Mouse (Mus musculus): ENCODE data around the gene Sertad2.

Sertad2 gene

DNA sequence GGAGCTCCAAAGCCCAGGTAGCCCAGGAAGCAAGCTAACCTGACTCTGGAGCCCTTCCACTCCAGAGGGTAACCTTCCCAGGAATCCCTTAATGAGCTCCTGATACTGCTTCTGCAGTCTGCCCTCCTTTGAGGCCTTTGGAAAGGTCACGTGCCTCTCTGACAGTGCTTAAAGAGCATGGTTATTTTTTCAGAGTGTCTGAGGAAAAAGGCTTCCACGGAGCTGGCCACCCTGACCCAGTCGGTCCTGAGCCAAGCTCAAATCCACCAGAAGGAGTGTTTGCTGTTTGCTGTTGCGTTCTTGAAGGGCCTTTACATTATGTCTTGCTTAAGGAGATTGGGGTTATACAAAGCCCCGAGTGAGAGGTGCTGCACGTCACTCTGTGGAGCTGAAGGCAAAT is 101.8 kb downstream of the Sertad2 start:
- no peak for DNase-seq (ENCODE audit: low spot score)

DNA sequence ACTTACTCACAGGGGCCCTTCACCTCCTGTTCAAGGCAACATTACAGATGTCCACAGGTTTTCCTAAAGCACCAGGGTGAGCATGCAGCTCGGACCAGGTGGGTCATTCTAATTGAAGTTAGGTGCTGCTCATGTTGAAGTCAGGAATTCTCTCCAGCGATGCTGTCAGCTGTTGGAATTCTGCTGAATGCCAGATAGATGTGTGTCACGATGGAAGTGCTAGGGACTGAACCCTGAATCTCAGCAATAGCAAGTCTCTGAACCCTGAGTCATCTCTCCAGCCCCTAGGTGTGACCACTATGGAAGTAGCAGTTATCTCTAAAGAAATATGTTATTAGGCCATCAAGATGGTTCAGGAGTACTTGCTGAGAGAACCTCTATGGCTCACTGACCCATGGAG is 102.5 kb downstream of the Sertad2 start:
- no peak for DNase-seq (ENCODE audit: low spot score)

DNA sequence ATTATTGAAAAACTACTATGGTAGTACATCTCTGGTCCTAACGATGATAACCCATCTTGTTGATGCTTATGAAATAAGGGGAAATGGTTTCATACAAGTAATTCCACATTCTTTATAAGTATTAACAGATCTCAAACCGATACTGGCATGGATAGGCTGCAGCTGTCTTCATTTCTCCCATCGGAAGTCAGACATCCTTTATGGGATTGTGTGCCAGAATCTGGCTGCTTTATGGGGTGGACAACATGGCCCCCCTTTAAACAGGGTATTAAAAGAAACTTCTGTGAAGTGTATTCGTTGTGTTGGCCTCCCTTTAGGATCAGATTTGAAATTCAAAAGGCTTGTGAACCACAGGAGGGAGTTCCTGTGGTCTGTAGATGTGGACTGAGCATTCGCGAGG is 103.1 kb downstream of the Sertad2 start:
- no peak for DNase-seq (ENCODE audit: low spot score)

DNA sequence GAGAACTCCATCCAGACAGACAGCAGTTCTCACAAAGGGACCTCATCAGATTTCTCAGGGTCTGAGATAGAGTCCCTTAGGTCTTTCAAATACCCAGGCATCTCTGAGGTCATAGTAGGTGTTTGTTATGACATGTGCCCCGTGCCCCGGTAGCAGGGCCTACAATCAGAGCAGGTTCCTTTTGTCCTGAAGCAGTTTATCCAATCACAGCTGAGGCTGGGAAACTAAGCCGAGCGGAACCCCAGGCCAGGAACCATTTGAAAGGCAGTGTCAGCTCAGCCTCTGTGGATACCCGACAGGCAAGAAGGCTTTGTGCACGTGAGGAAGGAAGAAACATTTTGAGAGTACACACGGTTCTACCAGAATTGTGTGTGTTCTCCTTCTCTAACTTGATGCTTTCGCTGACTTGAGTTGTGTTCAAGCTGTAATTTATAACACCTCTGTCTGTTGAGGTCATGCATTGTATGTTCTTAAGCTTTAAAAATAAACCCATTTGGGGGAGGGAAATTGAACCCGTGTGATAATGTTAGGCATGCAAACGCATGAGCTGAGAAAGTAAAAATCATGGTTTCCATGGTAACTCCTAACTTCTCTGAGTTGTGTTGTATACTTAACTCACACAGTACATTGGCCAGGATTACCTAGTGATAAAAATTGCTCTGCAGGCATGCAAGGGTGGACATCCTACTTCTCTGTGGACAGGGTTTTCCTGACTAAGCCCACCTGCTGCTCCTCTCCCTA is 104.1 kb downstream of the Sertad2 start:
- no peak for DNase-seq (ENCODE audit: low spot score)

DNA sequence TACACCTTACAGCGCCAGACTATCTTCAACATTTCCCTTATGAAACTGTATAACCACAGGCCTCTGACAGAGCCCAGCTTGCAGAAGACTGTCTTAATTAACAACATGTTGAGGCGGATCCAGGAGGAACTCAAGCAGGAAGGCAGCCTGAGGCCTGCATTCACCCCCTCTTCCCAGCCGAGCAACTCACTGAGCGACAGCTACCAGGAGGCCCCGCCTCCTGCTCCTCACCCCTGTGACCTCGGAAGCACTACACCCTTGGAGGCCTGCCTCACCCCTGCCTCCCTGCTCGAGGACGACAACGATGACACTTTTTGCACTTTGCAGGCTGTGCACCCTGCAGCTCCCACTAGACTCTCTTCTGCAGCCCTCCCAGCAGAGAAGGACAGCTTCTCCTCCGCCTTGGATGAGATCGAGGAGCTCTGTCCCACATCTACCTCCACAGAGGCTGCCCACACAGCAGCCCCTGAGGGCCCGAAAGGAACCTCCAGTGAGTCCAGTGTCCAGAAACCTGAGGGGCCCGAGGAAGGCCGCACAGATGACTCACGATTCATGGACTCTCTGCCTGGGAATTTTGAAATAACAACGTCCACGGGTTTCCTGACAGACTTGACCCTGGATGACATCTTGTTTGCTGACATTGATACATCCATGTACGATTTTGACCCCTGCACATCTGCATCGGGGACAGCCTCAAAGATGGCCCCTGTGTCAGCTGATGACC is 105.0 kb downstream of the Sertad2 start:
- DNase-seq (ENCODE audit: low spot score) = no peak

DNA sequence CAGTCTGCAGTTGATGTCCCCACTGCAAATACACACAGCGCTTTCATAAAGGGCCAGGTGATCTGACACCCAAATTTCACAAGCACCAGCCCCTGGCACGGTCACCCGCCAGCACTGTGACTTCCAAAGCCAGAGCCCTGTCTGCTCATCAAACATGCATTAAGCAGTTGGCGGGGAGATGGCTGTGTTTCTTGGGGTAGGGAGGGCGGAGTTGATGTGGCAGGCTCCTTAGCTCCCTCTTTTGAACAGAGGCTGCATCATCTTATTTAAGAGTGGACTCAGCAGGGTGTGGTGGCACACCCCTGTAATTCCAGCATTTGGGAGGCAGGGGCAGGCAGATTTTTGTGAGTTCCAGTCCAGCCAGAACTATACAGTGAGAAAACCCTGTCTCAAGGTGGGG is 106.4 kb downstream of the Sertad2 start:
- no peak for DNase-seq (ENCODE audit: low spot score)

DNA sequence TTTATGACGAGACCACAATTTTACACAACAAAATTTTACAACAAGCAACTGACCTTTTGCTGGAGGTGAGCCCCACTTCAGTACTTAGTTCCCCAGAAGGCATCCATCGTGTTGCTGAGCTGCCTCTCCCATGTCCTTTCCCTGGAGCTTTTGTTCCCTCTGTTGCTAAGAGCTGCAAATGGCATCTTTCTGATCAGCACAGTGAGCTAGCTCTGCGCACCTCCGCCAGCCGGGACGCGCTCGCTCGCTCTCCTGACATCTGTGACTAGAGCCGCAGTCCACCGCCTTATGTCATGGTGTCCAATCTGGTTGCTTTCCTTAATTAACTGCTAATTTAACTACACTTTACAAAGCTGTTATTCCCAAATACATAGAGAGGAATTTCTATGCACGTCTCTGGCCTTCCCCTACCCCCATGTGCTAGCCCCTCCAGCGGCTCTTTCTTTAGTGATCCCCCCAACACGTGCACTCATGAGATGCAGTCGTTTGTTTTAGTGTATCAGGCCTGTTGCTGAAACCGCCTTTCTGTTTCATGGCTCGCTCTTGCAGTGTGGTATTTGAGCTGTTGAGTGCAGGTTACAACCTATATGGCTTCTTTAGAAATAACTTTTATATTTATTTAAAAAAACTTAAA is 107.1 kb downstream of the Sertad2 start:
- no peak for DNase-seq (ENCODE audit: low spot score)

DNA sequence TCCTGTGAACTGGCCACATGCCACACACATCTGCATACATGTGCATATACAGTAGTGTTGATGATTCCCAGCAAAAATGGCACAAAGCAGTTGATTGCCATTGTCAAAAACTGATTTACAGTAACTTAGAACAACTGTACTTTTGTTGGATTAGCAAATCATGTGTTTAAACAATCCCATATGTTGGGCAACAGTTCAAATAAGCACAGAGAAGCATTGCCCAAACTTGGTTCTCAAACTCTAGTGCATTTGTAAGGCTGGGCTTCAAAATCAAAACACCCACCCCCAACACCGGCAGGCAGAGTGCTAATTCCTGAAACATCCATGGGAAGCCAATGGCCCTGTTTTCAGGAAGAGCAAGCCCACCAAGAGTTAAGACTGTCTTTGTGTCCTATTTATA is 108.1 kb downstream of the Sertad2 start:
- no peak for DNase-seq (ENCODE audit: low spot score)

DNA sequence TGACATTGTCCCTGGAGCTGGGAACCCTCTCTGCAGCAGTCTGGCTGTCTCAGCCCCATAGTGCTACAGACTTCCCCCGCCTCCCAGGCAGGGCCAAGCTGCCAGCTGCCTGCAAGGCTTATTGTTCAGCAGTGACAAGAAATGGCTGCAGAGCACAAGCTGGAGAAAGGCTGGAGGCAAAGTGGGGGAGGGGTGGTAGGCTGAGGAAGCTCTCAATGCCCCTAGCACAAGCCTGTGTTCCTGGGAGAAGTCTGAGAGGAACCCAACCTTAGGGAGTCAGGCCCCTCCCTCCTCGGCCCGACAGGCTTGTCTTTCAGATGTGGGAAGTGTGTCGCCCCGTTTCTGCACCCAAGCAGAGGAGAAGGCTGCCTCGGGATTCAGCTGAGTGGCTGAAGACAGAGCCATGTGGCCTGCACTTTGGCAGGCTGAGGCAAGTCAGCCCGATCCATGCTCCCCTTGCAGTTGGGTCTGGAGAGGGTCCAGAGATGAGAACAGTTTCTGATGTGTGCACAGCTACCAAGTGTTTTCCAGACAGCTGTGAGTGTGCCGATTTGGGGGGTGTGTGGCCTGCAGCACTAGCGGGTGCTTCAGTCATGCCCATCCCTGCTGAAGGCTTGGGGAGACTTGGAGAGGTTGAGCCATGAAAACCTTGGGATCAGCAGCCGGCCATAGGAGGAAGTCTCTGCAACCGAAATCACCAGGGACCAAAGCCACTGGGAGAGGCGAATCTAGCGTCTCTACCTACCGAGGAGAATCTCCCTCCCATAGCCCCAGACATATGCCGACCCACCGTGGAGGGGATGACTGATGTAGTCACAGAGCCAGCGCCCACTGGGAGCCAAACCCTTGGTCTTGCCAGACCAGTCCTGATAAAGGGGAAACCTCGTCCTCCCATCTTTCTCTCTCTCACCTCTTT is 113.0 kb downstream of the Sertad2 start:
- DNase-seq (ENCODE audit: low spot score) = no peak

DNA sequence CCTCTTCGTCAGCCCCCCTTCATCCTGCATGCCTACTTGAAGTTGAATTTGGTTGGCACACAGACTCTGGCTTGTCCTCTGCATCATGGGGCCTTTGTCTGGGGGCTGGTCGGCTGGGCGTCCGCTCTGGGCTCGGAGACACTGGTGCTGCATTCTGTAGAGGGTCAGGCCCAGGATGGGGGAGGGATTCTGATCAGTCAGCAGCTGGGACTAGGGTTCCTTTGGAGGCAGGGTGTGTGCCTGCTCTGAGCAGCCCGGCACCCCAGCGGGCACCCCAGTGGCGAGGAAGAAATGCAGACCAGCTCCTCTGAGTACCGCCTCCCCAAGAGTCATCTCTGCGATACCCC is 113.6 kb downstream of the Sertad2 start:
- no peak for DNase-seq (ENCODE audit: low spot score)

DNA sequence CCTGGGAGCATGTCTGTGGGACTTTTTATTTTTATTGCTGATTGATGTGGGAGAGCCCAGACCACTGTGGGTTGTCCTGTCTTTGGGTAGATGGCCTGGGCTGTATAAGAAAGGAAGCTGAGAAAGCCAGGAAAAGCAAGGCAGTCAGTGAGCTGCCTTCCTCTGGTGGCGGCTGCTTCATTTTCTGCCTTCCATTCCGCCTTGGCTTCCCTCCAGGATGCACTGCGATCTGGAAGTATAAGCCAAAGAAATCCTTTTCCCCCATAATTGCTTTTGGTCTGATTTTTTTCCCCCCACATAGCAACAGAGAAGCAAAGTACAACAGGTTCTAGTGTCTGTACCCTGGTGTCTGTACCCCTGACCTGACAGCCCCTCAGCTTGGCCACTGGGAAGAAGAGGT is 116.0 kb downstream of the Sertad2 start:
- DNase-seq (ENCODE audit: low spot score) = no peak

DNA sequence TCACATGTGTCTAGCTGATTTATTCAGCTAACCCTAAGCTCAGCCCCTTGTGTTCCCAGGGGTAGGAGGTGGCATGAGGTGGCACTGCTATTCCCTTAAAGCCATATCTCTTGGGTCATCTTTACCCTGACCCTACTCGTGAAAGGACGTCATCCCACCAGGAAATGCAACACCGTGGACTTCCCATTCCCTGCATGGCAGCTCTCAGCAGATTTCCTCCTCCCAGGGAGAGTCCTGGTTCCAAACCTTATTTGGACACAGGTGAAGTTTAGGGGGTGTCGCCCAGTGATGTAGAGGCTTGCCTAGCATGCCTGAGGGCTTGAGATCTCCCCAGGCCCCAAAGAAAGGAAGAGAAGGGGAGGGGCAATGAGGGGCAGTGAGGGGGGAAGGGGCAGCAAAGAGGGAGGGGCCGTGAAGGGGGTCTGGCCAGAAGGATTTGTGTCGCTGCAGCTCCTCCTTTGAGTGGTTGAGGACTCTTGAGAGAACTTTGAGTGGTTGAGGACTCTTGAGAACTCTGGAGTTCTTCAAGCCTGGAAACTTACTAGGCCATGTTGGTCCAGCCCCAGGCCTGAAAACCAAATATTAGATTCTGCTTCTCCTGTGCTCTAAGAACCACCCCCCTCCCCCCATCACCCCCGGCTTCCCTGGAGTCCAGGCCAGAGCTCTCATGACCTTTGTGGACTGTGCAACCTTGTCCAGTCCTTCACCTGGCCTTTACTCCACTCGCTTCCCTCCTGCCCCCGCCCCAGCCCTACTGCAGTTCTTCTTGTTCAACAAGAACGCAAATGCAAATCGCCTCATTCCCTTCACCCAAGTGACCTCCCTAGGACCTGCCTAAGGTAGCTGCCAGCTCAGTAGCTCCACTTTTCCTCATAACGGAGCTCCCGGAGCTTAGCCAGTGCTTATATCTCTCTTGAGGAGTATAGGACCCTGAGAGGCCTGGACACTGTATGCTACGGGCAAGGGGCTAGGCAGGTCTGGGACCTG is 117.4 kb downstream of the Sertad2 start:
- no peak for DNase-seq (ENCODE audit: low spot score)

DNA sequence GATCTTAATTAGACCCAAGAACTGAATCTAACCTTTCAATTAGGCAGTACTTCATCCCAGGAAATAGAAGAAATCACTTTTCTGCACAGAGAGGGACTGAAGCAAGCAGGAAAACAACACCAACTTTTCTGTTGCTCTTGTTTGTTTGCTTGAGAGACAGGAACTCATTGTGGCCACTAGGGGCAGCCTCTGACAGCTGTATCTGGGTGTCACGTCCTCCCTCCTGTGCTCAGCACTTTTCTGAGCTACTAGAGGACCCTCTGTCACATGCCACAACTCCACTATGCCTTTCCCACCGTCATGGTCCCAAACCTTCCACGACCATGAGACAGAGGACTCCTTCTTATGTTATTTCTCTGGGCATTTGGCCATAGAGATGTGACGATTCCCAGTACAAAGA is 118.6 kb downstream of the Sertad2 start:
- no peak for DNase-seq (ENCODE audit: low spot score)

DNA sequence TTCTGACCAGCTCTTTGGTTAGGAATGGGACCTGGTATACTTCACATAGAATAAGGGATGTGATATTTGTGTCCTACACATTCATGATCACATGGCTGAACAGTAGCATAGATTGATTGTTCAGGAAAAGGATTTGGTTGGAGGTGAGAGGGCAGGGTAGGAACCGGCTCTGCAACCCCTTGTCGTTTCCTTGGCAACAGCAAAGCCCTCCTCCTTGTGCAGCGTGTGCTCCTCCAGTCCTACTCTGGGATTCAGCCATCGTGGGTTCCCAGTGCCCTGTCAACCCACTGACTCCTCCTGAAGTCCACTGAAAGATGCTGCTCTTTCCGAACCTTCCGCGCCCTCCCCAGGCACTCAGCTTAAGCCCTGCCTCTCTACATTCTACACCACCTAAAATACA is 119.8 kb downstream of the Sertad2 start:
- DNase-seq (ENCODE audit: low spot score) = no peak

DNA sequence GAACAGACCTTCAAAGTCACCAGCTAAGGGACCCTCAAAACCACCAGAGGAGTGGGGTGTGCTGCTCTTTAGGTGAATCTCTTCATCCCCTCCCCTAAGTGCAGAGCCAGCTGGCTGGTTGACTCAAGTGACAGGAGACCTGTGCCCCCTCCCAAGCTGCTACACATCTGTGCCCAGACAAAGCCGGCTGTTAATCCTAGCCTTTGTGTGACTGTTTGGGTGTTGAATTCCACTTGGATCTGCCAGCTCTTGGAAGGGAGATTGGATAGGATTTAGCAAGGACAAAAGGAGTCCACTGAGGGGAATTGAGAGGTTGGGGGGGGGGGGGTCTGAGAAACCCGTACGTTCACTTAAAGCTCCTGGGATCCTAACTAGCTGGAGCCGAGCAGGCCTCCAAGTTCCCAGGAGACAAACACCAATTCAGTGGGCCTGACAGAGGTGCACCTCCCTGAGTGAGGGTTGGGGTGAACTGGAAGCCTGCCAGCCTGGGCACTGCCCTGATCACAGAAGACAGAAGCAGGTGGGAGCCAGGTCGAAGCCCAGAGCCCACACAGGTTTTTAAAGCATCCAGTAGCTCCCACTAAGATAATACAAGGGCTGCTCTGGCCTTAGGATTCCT is 120.6 kb downstream of the Sertad2 start:
- no peak for DNase-seq (ENCODE audit: low spot score)

DNA sequence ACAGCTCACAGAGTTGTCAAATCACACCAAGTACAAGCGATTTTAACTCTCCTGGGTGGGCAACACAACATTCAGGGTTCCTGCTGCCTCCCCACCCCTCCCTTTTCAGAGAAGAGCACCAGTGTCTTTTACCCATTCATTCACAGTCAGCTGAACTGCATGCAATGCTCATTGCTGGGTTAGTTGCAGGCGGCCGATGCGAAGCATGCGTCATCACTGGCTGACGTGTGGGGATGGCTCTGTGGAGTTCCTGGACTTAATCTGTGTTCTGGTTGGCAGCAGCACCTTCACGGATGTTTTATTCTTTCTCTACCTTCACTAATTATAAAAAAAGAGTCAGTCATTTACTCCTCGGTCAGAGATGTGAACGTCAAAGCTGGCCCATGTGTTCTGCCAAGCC is 121.8 kb downstream of the Sertad2 start:
- no peak for DNase-seq (ENCODE audit: low spot score)

DNA sequence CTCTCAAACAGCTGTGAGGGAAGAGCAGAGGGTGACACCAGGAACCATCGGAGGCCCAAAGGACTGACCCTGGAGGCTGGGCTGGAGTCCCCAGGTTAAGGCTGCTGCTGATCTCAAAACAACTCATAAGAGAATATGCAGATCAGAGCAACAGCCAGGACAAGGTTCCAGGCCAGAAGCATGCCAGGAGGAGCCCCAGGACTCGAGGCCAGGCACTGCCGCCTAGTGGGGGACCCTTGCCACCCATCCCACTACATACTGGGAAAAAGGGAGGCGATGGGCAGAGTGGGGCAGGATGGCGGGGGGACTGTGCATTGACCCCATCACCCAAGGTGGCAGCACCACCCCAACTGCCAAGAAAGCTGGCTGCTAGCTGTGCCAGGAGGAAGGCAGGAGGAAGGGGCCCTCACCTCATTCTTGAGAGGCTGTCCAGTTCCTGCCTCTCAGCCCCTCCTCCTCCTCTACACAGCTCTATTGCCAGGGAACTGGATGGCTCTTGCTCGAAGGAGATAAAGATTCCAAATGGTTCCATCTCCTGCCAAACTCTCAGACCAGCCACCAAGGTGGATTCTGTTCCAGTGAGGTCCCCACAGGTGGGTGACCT is 128.8 kb downstream of the Sertad2 start:
- no peak for DNase-seq (ENCODE audit: low spot score)

DNA sequence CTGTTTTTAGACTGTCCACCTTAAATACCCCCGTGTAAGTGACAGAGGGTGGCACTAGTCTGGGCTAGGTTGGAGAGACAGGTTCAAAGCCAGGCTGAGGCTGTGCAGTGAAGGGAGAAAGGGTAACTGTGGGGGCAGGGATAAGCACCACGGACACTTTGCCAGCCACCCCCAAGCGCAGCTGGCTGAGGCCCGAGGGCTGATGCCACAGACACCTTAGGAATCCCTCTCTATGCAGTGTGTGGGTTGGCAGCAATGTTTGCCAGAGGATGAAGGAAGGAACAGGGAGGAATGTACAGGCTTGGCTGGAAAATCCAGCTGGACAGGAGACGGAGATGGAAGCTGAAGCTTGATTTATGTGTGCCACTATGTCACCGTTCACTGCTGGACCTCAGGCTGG is 129.5 kb downstream of the Sertad2 start:
- no peak for DNase-seq (ENCODE audit: low spot score)

DNA sequence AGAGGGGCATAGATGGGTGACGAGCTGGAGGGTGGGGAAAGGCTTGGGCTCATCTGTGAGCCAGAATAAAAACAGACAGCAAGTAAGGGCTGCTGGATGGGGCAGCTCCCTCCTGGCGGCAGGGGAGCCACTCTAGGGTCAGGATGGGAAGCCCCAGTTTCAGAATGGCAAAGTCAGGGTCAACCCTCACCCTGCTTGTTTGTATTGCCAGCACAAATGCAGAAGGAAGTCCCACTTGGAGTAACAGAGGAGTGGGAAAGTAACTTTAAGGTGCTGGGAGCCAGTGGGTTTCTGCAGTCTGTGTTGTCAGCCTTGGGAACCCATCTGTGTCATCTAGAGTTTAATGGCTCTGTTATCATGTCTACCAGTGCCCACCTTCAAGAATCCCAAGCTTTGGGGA is 136.3 kb downstream of the Sertad2 start:
- DNase-seq (ENCODE audit: low spot score) = no peak

DNA sequence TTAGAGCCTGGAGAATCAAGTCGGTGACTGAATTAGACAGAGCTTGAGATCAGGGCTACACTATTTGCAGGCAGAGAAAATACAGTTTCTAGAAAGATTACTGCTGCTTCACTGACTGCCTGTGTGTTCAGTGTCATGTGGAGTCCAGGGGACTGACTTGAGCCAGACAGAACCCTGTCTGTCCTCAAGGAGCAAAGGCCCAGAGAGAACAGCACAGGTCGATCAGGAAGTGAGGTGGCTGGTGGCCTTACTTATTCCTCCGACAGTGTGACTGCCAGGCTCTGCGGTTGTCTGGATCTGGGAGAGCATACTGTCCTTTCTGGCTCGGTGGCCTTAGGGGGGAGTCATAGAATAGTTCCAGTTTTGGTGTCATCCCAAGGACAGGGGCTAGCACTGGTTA is 137.7 kb downstream of the Sertad2 start:
- DNase-seq (ENCODE audit: low spot score) = no peak
